Mouse (Mus musculus) limb, embryonic 11.5 days (tissue): Measurements from ENCODE around the gene Zdhhc14. TPM values are rescaled to one million over a fixed set of nuclear protein-coding genes. Genes with fewer than 3 reads are reported as not detected.

ENCODE experiments used
- ATAC-seq: fragments of 200-750 bp; cut with Nextera tagmentation; 2 replicates; pipeline ENCODE4 v1.8.0; 2017; ENCODE audit warnings: low read depth; ENCODE audit not compliant: insufficient number of reproducible peaks, low FRiP score, low TSS enrichment
- DNase-seq: peaks from one replicate; pipeline ENCODE4 v3.0.0-alpha.2; 2015; ENCODE audit warnings: low spot score
- H3K27ac ChIP-seq: fragments of 300-500 bp; sonication (generic); replicated peaks from 2 replicates; pipeline ENCODE4 v1.5.1; 2014; ENCODE audit warnings: low read depth, mild to moderate bottlenecking, low read length
- H3K27me3 ChIP-seq: fragments of 300-500 bp; sonication (generic); 2 replicates; pipeline ENCODE4 v1.6.1; 2014; ENCODE audit warnings: mild to moderate bottlenecking, low read length, mixed read lengths; ENCODE audit not compliant: control insufficient read depth, insufficient read depth
- H3K36me3 ChIP-seq: fragments of 300-500 bp; sonication (generic); 2 replicates; pipeline ENCODE4 v1.6.1; 2014; ENCODE audit warnings: mild to moderate bottlenecking, low read length, moderate library complexity, mixed read lengths; ENCODE audit not compliant: control insufficient read depth, insufficient read depth
- H3K4me1 ChIP-seq: fragments of 300-500 bp; sonication (generic); 2 replicates; pipeline ENCODE4 v1.6.1; 2014; ENCODE audit warnings: low read length, mixed read lengths; ENCODE audit not compliant: control insufficient read depth, insufficient read depth
- H3K4me2 ChIP-seq: fragments of 300-500 bp; sonication (generic); 2 replicates; pipeline ENCODE4 v1.6.1; 2014; ENCODE audit warnings: low read depth, mild to moderate bottlenecking, moderate library complexity; ENCODE audit not compliant: severe bottlenecking
- H3K4me3 ChIP-seq: fragments of 300-500 bp; sonication (generic); 2 replicates; pipeline ENCODE4 v1.5.1; 2014; ENCODE audit warnings: low read depth, low read length
- H3K9ac ChIP-seq: fragments of 300-500 bp; sonication (generic); 2 replicates; pipeline ENCODE4 v1.6.1; 2014; ENCODE audit warnings: mild to moderate bottlenecking, low read length
- H3K9me3 ChIP-seq: fragments of 300-500 bp; sonication (generic); 2 replicates; pipeline ENCODE4 v1.6.1; 2016; ENCODE audit warnings: low read length; ENCODE audit not compliant: control insufficient read depth
- WGBS: fragments of 180-500 bp; shearing (Covaris S2); extraction: QIAGEN DNeasy Blood & Tissue Kit; methylation state at CpG from one replicate; pipeline ENCODE4 v1.1.7; 2014; 5-methylcytosine and 5-hydroxymethylcytosine counted together
- polyA plus RNA-seq: library from polyadenylated mRNA; unstranded; fragments of >200 nt; fragmentation: Nextera tagmentation; extraction: Ambion mirVana; gene quantifications from 2 replicates; pipeline ENCODE4 v1.2.1, GENCODE M21; 2014

Gene Zdhhc14
- polyA plus RNA-seq, 1 experiment from 2014 or later: 1.4 TPM

DNA sequence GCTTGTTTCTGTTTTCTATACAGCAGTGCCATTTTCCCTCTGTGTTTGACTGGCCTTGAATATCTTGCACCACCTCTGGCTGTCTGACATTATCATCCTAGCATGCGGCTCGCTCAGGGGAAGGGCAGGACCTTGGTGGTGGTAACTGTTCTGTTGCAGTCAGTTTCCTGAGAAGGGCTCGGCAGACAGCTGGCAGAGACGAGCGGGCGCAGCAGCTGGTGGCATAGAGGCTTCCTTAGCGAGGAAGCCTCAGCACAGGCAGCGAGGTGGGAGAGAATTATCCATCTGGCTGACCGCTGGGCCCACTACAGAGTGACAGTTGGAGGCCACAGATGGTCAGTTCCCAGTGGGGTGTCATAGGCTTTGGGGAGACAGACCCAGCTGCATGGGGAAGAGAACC is 18.2 kb downstream of the Zdhhc14 start:
- Histone ChIP-seq H3K36me3 (no peaks in the 10 kb centered on the region), H3K4me1 (no peaks in the 10 kb centered on the region), H3K27ac (no peak overlapping the region), H3K9me3 (no peaks in the 10 kb centered on the region), H3K4me2 (no peak overlapping the region), H3K9ac (no peak overlapping the region), H3K27me3 (no peaks in the 10 kb centered on the region), H3K4me3 (no peak overlapping the region)
- ATAC-seq (no peak), DNase-seq (no peak)
- 85% methylated on average over 9 of the region's 9 CpGs for whole genome bisulfite sequencing

DNA sequence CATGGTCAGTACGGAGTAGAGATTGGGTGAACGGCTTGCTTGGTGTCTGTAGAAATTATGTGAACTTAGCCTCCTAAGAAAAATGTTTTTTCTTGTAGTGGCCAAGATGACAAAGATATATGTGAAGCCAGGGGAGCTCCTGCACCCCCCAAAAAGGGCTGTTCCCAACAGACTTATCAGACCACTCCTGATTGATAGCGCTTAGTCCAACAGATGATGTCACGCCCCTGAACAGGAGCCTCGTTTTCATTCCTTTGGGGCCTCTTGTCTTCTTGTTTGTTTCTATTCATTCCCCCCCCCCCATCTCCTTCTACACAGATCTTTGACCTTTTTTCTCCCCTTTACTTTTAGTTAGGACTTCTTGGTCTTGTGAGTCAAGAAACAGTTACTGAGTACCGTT is 19.4 kb downstream of the Zdhhc14 start:
- no peaks in the 10 kb centered on the region for H3K9me3 ChIP-seq
- H3K9ac ChIP-seq: no peak overlapping the region
- ATAC-seq: no peak
- H3K4me1 ChIP-seq: no peaks in the 10 kb centered on the region
- H3K27ac ChIP-seq: no peak overlapping the region
- no peaks in the 10 kb centered on the region for H3K27me3 ChIP-seq
- no peak overlapping the region for H3K4me2 ChIP-seq
- H3K4me3 ChIP-seq: no peak overlapping the region
- WGBS: 90% methylated on average over 6 of the region's 6 CpGs
- DNase-seq: no peak
- H3K36me3 ChIP-seq: no peaks in the 10 kb centered on the region

DNA sequence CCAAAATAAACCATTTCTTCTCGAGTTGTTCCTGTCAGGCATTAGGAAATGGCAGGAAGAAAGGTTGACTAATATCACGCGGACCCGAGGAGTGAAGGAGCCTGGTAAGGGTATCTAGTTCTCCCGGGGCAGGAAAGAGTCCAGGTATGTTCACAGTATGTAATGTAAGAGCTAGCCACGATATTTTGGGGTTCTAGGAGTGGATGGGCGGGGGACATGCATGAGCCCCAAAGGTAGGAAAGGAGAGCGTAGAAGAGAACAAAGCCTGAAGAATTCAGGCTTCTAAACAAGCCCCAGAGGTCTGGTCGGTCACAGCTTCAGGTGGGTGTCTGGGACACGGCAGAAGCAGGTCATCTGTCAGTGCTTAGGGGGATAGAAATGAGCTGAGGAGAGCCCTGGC is 27.1 kb downstream of the Zdhhc14 start:
- Histone ChIP-seq H3K36me3 (no peaks in the 10 kb centered on the region), H3K4me2 (no peak overlapping the region), H3K27ac (no peak overlapping the region), H3K27me3 (no peaks in the 10 kb centered on the region), H3K4me1 (no peaks in the 10 kb centered on the region), H3K4me3 (no peak overlapping the region), H3K9me3 (no peaks in the 10 kb centered on the region), H3K9ac (no peak overlapping the region)
- no peak for DNase-seq
- ATAC-seq: no peak
- WGBS: 82% methylated on average over 10 of the region's 10 CpGs

DNA sequence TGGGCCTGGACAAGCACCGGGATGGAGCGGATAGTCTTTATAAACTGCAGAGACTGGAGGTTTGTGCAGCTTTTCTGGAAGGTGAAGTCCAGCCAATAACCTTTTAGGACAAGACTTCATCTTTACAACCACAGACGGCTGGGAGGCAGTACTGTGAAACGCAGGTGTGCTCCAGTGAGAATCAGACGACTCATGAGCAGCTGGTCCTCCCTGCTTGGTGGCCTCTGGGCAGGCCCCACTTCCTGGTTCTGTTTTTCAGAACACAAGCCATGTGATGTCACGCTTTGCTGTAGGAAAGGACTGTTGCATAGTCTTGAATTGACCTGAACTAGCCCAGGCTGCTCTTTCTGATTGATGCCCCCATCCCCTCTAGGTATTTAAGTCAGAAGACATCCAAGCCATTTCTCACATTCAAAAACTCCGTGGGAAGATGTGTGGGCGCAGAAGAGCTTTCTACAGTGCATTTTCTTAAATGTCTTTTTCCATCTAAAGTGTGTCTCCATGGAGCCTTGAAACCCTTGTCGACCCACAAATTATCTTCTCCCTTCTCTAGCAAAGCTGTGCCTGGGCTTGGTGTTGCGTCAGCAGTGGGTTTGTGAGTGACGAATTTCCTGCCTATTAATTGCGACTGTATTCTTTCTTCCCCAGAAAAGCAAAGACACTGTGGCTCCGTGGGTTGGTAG is 27.7 kb downstream of the Zdhhc14 start:
- DNase-seq (no peak), ATAC-seq (no peak)
- Histone ChIP-seq H3K27ac (no peak overlapping the region), H3K36me3 (no peaks in the 10 kb centered on the region), H3K4me2 (no peak overlapping the region), H3K9ac (no peak overlapping the region), H3K4me3 (no peak overlapping the region), H3K27me3 (no peaks in the 10 kb centered on the region), H3K9me3 (no peaks in the 10 kb centered on the region), H3K4me1 (no peaks in the 10 kb centered on the region)
- 82% methylated on average over 13 of the region's 13 CpGs for WGBS

DNA sequence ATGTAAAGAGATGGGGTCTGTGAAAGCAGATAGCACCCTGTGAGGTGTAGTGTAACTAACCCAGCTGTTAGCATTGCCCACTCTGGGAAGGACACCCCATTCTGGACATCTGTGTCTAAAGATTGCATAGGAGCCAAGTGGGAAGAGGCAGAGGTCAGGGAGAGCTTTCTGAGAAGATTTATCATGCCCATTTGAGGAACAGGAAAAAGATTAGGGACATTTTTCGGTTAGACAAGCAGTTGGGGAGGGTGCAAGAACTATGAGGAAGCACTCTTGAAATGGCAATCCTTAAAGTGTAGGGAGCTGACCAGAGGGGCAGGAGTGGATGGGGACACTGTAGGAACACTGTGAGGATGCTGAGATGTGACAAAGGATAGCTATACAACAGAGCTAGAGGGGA is 29.2 kb downstream of the Zdhhc14 start:
- no peaks in the 10 kb centered on the region for H3K36me3 ChIP-seq
- no peak overlapping the region for H3K9ac ChIP-seq
- DNase-seq: no peak
- H3K27me3 ChIP-seq: no peaks in the 10 kb centered on the region
- H3K4me2 ChIP-seq: no peak overlapping the region
- 83% methylated on average over 1 of the region's 1 CpGs for WGBS
- no peaks in the 10 kb centered on the region for H3K4me1 ChIP-seq
- no peak overlapping the region for H3K27ac ChIP-seq
- no peak overlapping the region for H3K4me3 ChIP-seq
- no peaks in the 10 kb centered on the region for H3K9me3 ChIP-seq
- ATAC-seq: no peak

DNA sequence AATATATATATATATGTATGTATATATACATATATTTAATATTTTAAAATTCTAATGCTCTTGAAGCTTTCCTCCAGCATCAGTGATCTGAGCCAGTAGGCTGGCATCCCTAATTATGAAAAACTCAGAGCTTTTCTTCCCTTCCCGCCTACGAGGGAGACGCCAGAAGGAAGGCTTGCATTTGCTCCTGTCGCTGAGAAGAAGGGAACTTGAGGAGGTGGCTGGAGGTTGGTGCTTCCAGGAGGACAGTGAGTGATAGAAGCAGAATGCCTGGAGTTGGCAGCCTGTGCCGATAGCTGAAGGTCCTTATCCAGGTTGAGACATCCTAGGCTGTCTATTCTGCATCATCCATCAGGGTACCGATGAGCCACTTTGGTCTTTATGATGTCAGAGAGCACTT is 37.2 kb downstream of the Zdhhc14 start:
- Histone ChIP-seq H3K4me3 (no peak overlapping the region), H3K27ac (no peak overlapping the region), H3K9me3 (no peaks in the 10 kb centered on the region), H3K4me1 (no peaks in the 10 kb centered on the region), H3K27me3 (no peaks in the 10 kb centered on the region), H3K9ac (no peak overlapping the region), H3K4me2 (no peak overlapping the region), H3K36me3 (no peaks in the 10 kb centered on the region)
- WGBS: 91% methylated on average over 6 of the region's 6 CpGs
- DNase-seq (no peak), ATAC-seq (no peak)

DNA sequence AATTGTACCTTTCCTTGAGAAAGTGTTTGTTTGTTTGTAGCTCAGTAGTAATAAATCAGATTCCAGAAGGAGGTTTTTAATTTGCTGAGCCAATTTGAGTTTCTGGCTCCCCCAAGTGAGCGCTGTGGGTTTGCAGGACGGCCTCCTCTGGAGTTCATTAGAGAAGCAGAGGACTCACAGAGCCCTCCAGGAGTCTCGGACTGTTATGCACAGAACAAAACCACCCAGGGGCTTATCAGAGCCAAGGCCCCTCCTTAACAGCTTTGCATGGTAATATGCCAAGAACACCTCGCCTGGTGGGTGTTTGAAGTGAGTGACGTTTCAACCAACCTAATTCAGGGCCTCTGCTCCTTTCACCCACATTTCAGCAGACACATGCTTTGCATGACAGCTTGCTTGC is 40.5 kb downstream of the Zdhhc14 start:
- no peak for ATAC-seq
- Histone ChIP-seq H3K9me3 (no peaks in the 10 kb centered on the region), H3K36me3 (no peaks in the 10 kb centered on the region), H3K4me3 (no peak overlapping the region), H3K9ac (no peak overlapping the region), H3K27ac (no peak overlapping the region), H3K4me1 (no peaks in the 10 kb centered on the region), H3K27me3 (no peaks in the 10 kb centered on the region), H3K4me2 (no peak overlapping the region)
- 29% methylated on average over 5 of the region's 5 CpGs for WGBS
- DNase-seq: no peak

DNA sequence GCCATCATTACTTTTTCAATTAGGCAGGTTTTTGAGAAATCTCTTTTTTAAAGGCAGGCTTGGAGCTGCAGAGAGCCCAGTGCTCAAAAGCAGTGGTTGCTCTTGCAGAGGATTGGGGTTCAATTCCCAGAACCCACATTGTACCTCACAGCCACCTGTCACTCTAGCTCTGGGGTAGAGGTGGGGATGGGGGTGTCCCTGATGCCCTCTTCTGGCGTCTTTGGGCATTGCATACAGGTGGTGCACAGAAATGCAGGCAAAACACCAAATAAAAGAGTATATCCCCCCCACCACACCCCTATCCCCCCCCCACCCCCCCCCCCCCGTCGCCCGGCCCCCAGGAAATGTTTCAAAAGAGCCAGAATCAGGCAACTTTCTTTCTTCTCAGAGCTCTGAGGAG is 43.0 kb downstream of the Zdhhc14 start:
- peak; percentile 36 for DNase-seq
- 23% methylated on average over 2 of the region's 4 CpGs for WGBS
- H3K9me3 ChIP-seq: no peaks in the 10 kb centered on the region
- H3K4me2 ChIP-seq: no peak overlapping the region
- H3K36me3 ChIP-seq: no peaks in the 10 kb centered on the region
- H3K27ac ChIP-seq: no peak overlapping the region
- H3K9ac ChIP-seq: no peak overlapping the region
- no peaks in the 10 kb centered on the region for H3K4me1 ChIP-seq
- ATAC-seq: no peak
- H3K4me3 ChIP-seq: no peak overlapping the region
- H3K27me3 ChIP-seq: no peaks in the 10 kb centered on the region
